Mouse (Mus musculus) monocyte, adult 59 days (primary cell): ENCODE data around the gene 1700028P14Rik. TPM values are rescaled to one million over a fixed set of nuclear protein-coding genes. Genes with fewer than 3 reads are reported as not detected.

Source experiments
- total RNA-seq, 2 experiments: library from RNA; stranded (reverse); gene quantifications; one replicate each; pipeline ENCODE4 v1.2.4; 2023

Gene 1700028P14Rik
- not detected for total RNA-seq

GRCm38 (mm10) chr19:23652644-23653043, at the start of gene 1700028P14Rik:
1700028P14Rik (minus strand) TSS chr19:23652812.

GRCm38 (mm10) chr19:23687296-23688021, 34.8 kb upstream of the 1700028P14Rik start, which contains the start of gene Ptar1:
Ptar1 (plus strand) TSS chr19:23687429.

Other genes starting within 250 kb of the 1700028P14Rik start
- under 1 TPM; 0.55 to 0.71 TPM for gene Mamdc2, start 204.4 kb downstream of the 1700028P14Rik start, total RNA-seq
- gene Ptar1, start 34.6 kb upstream of the 1700028P14Rik start, total RNA-seq, result 10 to 100 TPM; 19.4 TPM
- 10 to 100 TPM; 32.6 to 36.8 TPM for gene Apba1, start 106.1 kb upstream of the 1700028P14Rik start, total RNA-seq